Mouse (Mus musculus): ENCODE measurements around the gene Slc25a35.
"Not testable (repeated sequence)": the region's sequence is repeated elsewhere in the genome, so short reads cannot be mapped to it uniquely, and the experiment has no call there.

Gene Slc25a35

GRCm38 (mm10) chr11:68967337-68968282, at the start of gene Slc25a35:
Gene Slc25a35 (plus strand): TSS chr11:68968131.
- DNase-seq (ENCODE audit: low read depth): peak; percentile 94

- no peak for DNase-seq (ENCODE audit: low read depth)
These were observed 44.7 kb upstream of the Slc25a35 start for GRCm38 (mm10) chr11:68923191-68923590.

- DNase-seq (ENCODE audit: low read depth): no peak
These were observed 43.2 kb upstream of the Slc25a35 start for GRCm38 (mm10) chr11:68924749-68925148.

- no peak for DNase-seq (ENCODE audit: low read depth)
These were observed 41.0 kb upstream of the Slc25a35 start, which contains the start of gene Odf4 for GRCm38 (mm10) chr11:68926981-68927380. Gene Odf4 (minus strand): TSS chr11:68927081.

GRCm38 (mm10) chr11:68929947-68930346, 38.0 kb upstream of the Slc25a35 start:
- no peak for DNase-seq (ENCODE audit: low read depth)

GRCm38 (mm10) chr11:68933885-68934507, 33.9 kb upstream of the Slc25a35 start:
- no peak for DNase-seq (ENCODE audit: low read depth)

- not testable (repeated sequence) for DNase-seq (ENCODE audit: low read depth)
These were observed 31.0 kb upstream of the Slc25a35 start for GRCm38 (mm10) chr11:68936951-68937350.

- peak; percentile 94 for DNase-seq (ENCODE audit: low read depth)
These were observed 28.3 kb upstream of the Slc25a35 start for GRCm38 (mm10) chr11:68939451-68940304.

GRCm38 (mm10) chr11:68940516-68940915, 27.4 kb upstream of the Slc25a35 start:
- no peak for DNase-seq (ENCODE audit: low read depth)

- DNase-seq (ENCODE audit: low read depth): no peak
These were observed 25.2 kb upstream of the Slc25a35 start for GRCm38 (mm10) chr11:68942731-68943130.

- DNase-seq (ENCODE audit: low read depth): no peak
These were observed 22.7 kb upstream of the Slc25a35 start for GRCm38 (mm10) chr11:68945245-68945644.

GRCm38 (mm10) chr11:68946001-68946400, 21.9 kb upstream of the Slc25a35 start:
- peak; percentile 85 for DNase-seq (ENCODE audit: low read depth)

GRCm38 (mm10) chr11:68946806-68947440, 21.0 kb upstream of the Slc25a35 start:
- DNase-seq (ENCODE audit: low read depth): peak; percentile 93

GRCm38 (mm10) chr11:68947542-68947993, 20.4 kb upstream of the Slc25a35 start:
- DNase-seq (ENCODE audit: low read depth): peak; percentile 29

GRCm38 (mm10) chr11:68953903-68954302, 14.0 kb upstream of the Slc25a35 start:
- no peak for DNase-seq (ENCODE audit: low read depth)

- no peak for DNase-seq (ENCODE audit: low read depth)
These were observed 13.5 kb upstream of the Slc25a35 start for GRCm38 (mm10) chr11:68954408-68954807.

- no peak for DNase-seq (ENCODE audit: low read depth)
These were observed 12.5 kb upstream of the Slc25a35 start for GRCm38 (mm10) chr11:68955473-68955872.

GRCm38 (mm10) chr11:68956107-68956506, 11.8 kb upstream of the Slc25a35 start:
- no peak for DNase-seq (ENCODE audit: low read depth)

- no peak for DNase-seq (ENCODE audit: low read depth)
These were observed 11.2 kb upstream of the Slc25a35 start for GRCm38 (mm10) chr11:68956697-68957096.

- no peak for DNase-seq (ENCODE audit: low read depth)
These were observed 10.6 kb upstream of the Slc25a35 start, which contains the start of gene Arhgef15 for GRCm38 (mm10) chr11:68957308-68957707. Gene Arhgef15 (minus strand): TSS chr11:68957480.

GRCm38 (mm10) chr11:68957971-68958370, 10.0 kb upstream of the Slc25a35 start:
- DNase-seq (ENCODE audit: low read depth): no peak

All from NIH3T3 (cell line).